Mouse (Mus musculus) erythroblast, embryonic 14.5 days (primary cell): ENCODE measurements around the gene Tbx2.

Experiments
- GATA1 ChIP-seq: IDR thresholded peaks from 2 replicates; pipeline ENCODE4 v1.6.1; 2012; ENCODE audit warnings: low read length, inconsistent platforms, mixed read lengths
- TAL1 ChIP-seq: IDR thresholded peaks from 3 replicates; pipeline ENCODE4 v1.6.1; 2012; ENCODE audit warnings: low read length, inconsistent platforms, mixed read lengths

GRCm38 (mm10) chr11:85884498-85884897 is 52.1 kb downstream of the Tbx2 start:
- TF ChIP-seq TAL1 = no peak
- no peak for TF ChIP-seq GATA1
